Mouse (Mus musculus) embryonic facial prominence, embryonic 14.5 days (tissue): ENCODE measurements around the gene Ppp3r1. TPM values are rescaled to one million over a fixed set of nuclear protein-coding genes. Genes with fewer than 3 reads are reported as not detected.

ENCODE experiments used
- ATAC-seq: fragments of 200-750 bp; cut with Nextera tagmentation; 2 replicates; pipeline ENCODE4 v1.8.0; 2017; ENCODE audit warnings: low read depth, moderate number of reproducible peaks, moderate TSS enrichment
- DNase-seq: peaks from one replicate; pipeline ENCODE4 v3.0.0-alpha.2; 2015; ENCODE audit warnings: low spot score
- H3K27ac ChIP-seq: fragments of 300-500 bp; sonication (generic); replicated peaks from 2 replicates; pipeline ENCODE4 v1.5.1; 2014; ENCODE audit warnings: low read depth, mild to moderate bottlenecking, low read length, moderate library complexity
- H3K27me3 ChIP-seq: fragments of 300-500 bp; sonication (generic); replicated peaks from 2 replicates; pipeline ENCODE4 v1.6.1; 2014; ENCODE audit warnings: low read length; ENCODE audit not compliant: control insufficient read depth, insufficient read depth
- H3K36me3 ChIP-seq: fragments of 300-500 bp; sonication (generic); 2 replicates; pipeline ENCODE4 v1.6.1; 2014; ENCODE audit warnings: low read length, mixed read lengths; ENCODE audit not compliant: control insufficient read depth, insufficient read depth
- H3K4me1 ChIP-seq: fragments of 300-500 bp; sonication (generic); 2 replicates; pipeline ENCODE4 v1.6.1; 2014; ENCODE audit warnings: antibody characterized with exemption, low read length; ENCODE audit not compliant: control insufficient read depth, insufficient read depth
- H3K4me2 ChIP-seq: fragments of 300-500 bp; sonication (generic); 2 replicates; pipeline ENCODE4 v1.6.1; 2014; ENCODE audit warnings: low read depth, mild to moderate bottlenecking, low read length, moderate library complexity, mixed read lengths
- H3K4me3 ChIP-seq: fragments of 300-500 bp; sonication (generic); 2 replicates; pipeline ENCODE4 v1.5.1; 2014; ENCODE audit warnings: low read depth, mild to moderate bottlenecking, low read length
- H3K9ac ChIP-seq: fragments of 300-500 bp; sonication (generic); 2 replicates; pipeline ENCODE4 v1.6.1; 2014; ENCODE audit warnings: low read depth, mild to moderate bottlenecking, low read length, moderate library complexity, mixed read lengths
- H3K9me3 ChIP-seq: fragments of 300-500 bp; sonication (generic); 2 replicates; pipeline ENCODE4 v1.6.1; 2016; ENCODE audit warnings: low read length; ENCODE audit not compliant: control insufficient read depth
- WGBS: fragments of 180-500 bp; shearing (Covaris S2); extraction: QIAGEN DNeasy Blood & Tissue Kit; methylation state at CpG from one replicate; pipeline ENCODE4 v1.1.7; 2014; 5-methylcytosine and 5-hydroxymethylcytosine counted together
- polyA plus RNA-seq: library from polyadenylated mRNA; unstranded; fragments of >200 nt; fragmentation: Nextera tagmentation; extraction: Ambion mirVana; gene quantifications from 2 replicates; pipeline ENCODE4 v1.2.1, GENCODE M21; 2014

Ppp3r1 gene
- polyA plus RNA-seq = 97.7 and 104 TPM in 2 replicates

- Histone ChIP-seq H3K27ac (peak within 1 kb of the TSS; percentile 97), H3K9ac (peak within 1 kb of the TSS; percentile 98), H3K36me3 (no peaks in the 10 kb centered on the region), H3K4me2 (peak within 1 kb of the TSS; percentile 81), H3K9me3 (no peaks in the 10 kb centered on the region), H3K27me3 (no peaks in the 10 kb centered on the region), H3K4me1 (peaks cover 21% of the 10 kb centered on the region), H3K4me3 (peak within 1 kb of the TSS; percentile 97)
- DNase-seq (peak; percentile 98), ATAC-seq (peak; percentile 98)
- WGBS = 1% methylated on average over 49 of the region's 89 CpGs
These were observed at the start of gene Ppp3r1 for GRCm38 (mm10) chr11:17158858-17159737. Gene Ppp3r1, plus strand, starts transcription at chr11:17159263.

- Histone ChIP-seq H3K4me2 (no peak overlapping the region), H3K36me3 (no peaks in the 10 kb centered on the region), H3K4me3 (no peak overlapping the region), H3K9me3 (0 out of 2 replicates have a peak, but pooled peaks cover 3% of the 10 kb centered on the region), H3K27ac (no peak overlapping the region), H3K27me3 (no peaks in the 10 kb centered on the region), H3K9ac (no peak overlapping the region), H3K4me1 (no peaks in the 10 kb centered on the region)
- no peak for DNase-seq
- 67% methylated on average over 1 of the region's 1 CpGs for WGBS
- no peak for ATAC-seq
These were observed 46.5 kb upstream of the Ppp3r1 start for GRCm38 (mm10) chr11:17112419-17113090.

GRCm38 (mm10) chr11:17126418-17126817 lies 32.6 kb upstream of the Ppp3r1 start:
- Histone ChIP-seq H3K4me2 (no peak overlapping the region), H3K27me3 (no peaks in the 10 kb centered on the region), H3K36me3 (no peaks in the 10 kb centered on the region), H3K9me3 (no peaks in the 10 kb centered on the region), H3K4me1 (no peaks in the 10 kb centered on the region), H3K4me3 (no peak overlapping the region), H3K9ac (no peak overlapping the region), H3K27ac (no peak overlapping the region)
- DNase-seq (no peak), ATAC-seq (peak; percentile 53; the same call in 1 of the 2 replicates)
- 56% methylated on average over 2 of the region's 2 CpGs for WGBS

- H3K27ac ChIP-seq = no peak overlapping the region
- H3K4me2 ChIP-seq = no peak overlapping the region
- H3K36me3 ChIP-seq = no peaks in the 10 kb centered on the region
- 31% methylated on average over 6 of the region's 6 CpGs for WGBS
- ATAC-seq = peak; percentile 83; the same call in 1 of the 2 replicates
- DNase-seq = peak; percentile 50
- no peaks in the 10 kb centered on the region for H3K9me3 ChIP-seq
- H3K4me3 ChIP-seq = no peak overlapping the region
- no peak overlapping the region for H3K9ac ChIP-seq
- no peaks in the 10 kb centered on the region for H3K4me1 ChIP-seq
- no peaks in the 10 kb centered on the region for H3K27me3 ChIP-seq
These were observed 23.4 kb upstream of the Ppp3r1 start for GRCm38 (mm10) chr11:17135638-17136037.

- ATAC-seq (no peak), DNase-seq (no peak)
- no peak overlapping the region for H3K4me2 ChIP-seq
- no peak overlapping the region for H3K9ac ChIP-seq
- no peak overlapping the region for H3K4me3 ChIP-seq
- no peaks in the 10 kb centered on the region for H3K27me3 ChIP-seq
- no peaks in the 10 kb centered on the region for H3K4me1 ChIP-seq
- whole genome bisulfite sequencing = 53% methylated on average over 6 of the region's 6 CpGs
- no peak overlapping the region for H3K27ac ChIP-seq
- no peaks in the 10 kb centered on the region for H3K36me3 ChIP-seq
- no peaks in the 10 kb centered on the region for H3K9me3 ChIP-seq
These were observed 20.6 kb upstream of the Ppp3r1 start for GRCm38 (mm10) chr11:17138306-17139033.

- Histone ChIP-seq H3K4me3 (peak overlapping the region; percentile 97), H3K27me3 (no peaks in the 10 kb centered on the region), H3K36me3 (no peaks in the 10 kb centered on the region), H3K4me1 (peaks cover 23% of the 10 kb centered on the region), H3K27ac (peak overlapping the region; percentile 97), H3K9ac (peak overlapping the region; percentile 98), H3K4me2 (peak overlapping the region; percentile 81), H3K9me3 (no peaks in the 10 kb centered on the region)
- WGBS = under 1% methylated on average over 15 of the region's 46 CpGs
- DNase-seq = peak; percentile 34
- peak; percentile 16 for ATAC-seq
These were observed 727 bp downstream of the Ppp3r1 start for GRCm38 (mm10) chr11:17159738-17160241.

- H3K9me3 ChIP-seq = no peaks in the 10 kb centered on the region
- H3K36me3 ChIP-seq = no peaks in the 10 kb centered on the region
- H3K4me2 ChIP-seq = peak overlapping the region; percentile 81
- H3K27me3 ChIP-seq = no peaks in the 10 kb centered on the region
- peaks cover 23% of the 10 kb centered on the region for H3K4me1 ChIP-seq
- H3K9ac ChIP-seq = peak overlapping the region; percentile 98
- DNase-seq (peak; percentile 90), ATAC-seq (no peak)
- WGBS = 2% methylated on average over 12 of the region's 12 CpGs
- peak overlapping the region; percentile 97 for H3K27ac ChIP-seq
- H3K4me3 ChIP-seq = peak overlapping the region; percentile 97
These were observed 1.2 kb downstream of the Ppp3r1 start for GRCm38 (mm10) chr11:17160242-17160641.

- Histone ChIP-seq H3K36me3 (no peaks in the 10 kb centered on the region), H3K9me3 (no peaks in the 10 kb centered on the region), H3K9ac (no peak overlapping the region), H3K4me1 (peaks cover 23% of the 10 kb centered on the region), H3K27me3 (no peaks in the 10 kb centered on the region), H3K4me3 (no peak overlapping the region), H3K4me2 (no peak overlapping the region), H3K27ac (no peak overlapping the region)
- ATAC-seq = no peak
- no peak for DNase-seq
- WGBS = 76% methylated on average over 1 of the region's 1 CpGs
These were observed 4.9 kb downstream of the Ppp3r1 start for GRCm38 (mm10) chr11:17163956-17164355.
